Mouse (Mus musculus): ENCODE results near the gene Ino80e. TPM values are rescaled to one million over a fixed set of nuclear protein-coding genes. Genes with fewer than 3 reads are reported as not detected.

Gene Ino80e
- total RNA-seq, 2 experiments from 2014 or later = 21.3 to 42.5 TPM

- no peak for ATAC-seq (ENCODE audit: poor library complexity, severe bottlenecking)
These were observed 5.3 kb downstream of the Ino80e start for GRCm38 (mm10) chr7:126856741-126857420.

- ATAC-seq (ENCODE audit: poor library complexity, severe bottlenecking) = no peak
These were observed 6.5 kb downstream of the Ino80e start for GRCm38 (mm10) chr7:126855641-126856040.

GRCm38 (mm10) chr7:126853454-126853853, 8.7 kb downstream of the Ino80e start:
- ATAC-seq (ENCODE audit: poor library complexity, severe bottlenecking) = no peak

DNA sequence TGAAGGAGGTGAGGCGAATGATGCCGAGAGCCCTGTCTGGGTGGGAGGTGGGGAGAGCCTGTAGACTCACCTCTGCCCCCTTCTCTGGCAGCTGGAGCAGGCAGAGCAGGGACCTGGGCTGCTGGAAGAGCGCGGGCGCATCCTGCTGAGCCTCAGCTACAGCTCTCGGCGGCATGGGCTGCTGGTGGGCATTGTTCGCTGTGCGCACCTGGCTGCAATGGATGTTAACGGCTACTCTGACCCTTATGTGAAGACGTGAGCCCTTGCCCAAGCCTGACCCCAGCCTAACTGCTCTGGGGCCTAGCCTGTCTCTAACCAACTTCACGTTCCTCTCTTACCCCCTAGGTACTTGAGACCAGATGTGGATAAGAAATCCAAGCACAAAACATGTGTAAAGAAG, 11.0 kb downstream of the Ino80e start:
- no peak for ATAC-seq (ENCODE audit: poor library complexity, severe bottlenecking)

GRCm38 (mm10) chr7:126850161-126850560, 12.0 kb downstream of the Ino80e start:
- ATAC-seq (ENCODE audit: poor library complexity, severe bottlenecking) = no peak

DNA sequence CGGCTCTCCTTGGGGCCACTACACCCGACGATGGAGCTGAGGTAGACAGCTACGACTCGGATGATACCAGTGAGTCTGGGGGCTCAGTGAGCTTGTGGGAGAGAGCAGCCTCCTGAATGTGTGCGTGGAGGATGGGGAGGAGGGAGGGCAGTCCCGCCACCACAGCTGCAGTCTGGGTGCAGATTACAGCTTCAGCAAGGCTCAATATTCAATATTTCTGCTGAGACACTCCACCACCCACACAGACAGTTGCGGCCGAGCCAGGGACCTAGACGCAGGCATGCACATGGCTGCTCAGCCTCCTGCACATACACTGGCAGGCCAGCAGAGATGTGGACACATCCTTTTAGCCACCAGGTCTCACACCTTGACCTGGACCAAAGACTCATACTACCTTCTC, 13.4 kb downstream of the Ino80e start:
- ATAC-seq (ENCODE audit: poor library complexity, severe bottlenecking) = no peak

GRCm38 (mm10) chr7:126847421-126848398, 14.5 kb downstream of the Ino80e start:
- ATAC-seq (ENCODE audit: poor library complexity, severe bottlenecking) = no peak

DNA sequence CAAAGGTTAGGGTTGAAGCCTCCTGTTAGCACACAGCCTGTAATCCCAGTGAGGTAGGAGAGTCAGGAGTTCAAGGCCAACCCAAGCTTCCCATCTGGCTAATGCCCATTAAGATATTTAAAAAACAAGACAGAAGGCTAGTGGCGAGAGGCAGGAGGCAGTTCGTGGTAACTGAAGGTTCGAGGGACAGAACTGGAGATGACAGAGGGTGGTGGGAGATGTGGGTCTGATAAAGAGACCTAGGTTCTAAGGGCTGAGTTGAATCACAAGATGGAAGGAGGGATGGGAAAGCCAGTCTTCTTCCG, 15.1 kb downstream of the Ino80e start, which contains the start of gene Doc2a:
Doc2a (plus strand) TSS at position 301 of the 305 bp plus-strand sequence.
- ATAC-seq (ENCODE audit: poor library complexity, severe bottlenecking) = no peak

DNA sequence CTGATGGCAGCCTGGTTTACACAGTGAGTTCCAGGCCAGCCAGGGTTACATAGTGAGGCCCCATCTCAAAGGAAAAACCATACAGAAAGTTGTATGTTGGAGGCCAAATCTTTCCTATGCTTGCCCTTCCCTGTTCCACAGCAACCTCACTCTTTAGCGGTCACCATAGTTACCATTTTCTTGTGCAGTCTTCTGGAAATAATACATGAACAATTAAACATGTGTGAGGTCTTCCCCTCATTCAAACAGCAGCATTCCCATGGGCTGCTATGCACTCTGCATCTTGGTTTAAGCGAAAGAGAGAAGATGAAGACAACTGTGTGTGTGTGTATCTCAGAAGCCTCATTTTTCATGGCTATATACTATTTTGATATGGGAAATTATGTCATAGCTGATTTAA, 16.7 kb downstream of the Ino80e start:
- ATAC-seq (ENCODE audit: poor library complexity, severe bottlenecking) = no peak

DNA sequence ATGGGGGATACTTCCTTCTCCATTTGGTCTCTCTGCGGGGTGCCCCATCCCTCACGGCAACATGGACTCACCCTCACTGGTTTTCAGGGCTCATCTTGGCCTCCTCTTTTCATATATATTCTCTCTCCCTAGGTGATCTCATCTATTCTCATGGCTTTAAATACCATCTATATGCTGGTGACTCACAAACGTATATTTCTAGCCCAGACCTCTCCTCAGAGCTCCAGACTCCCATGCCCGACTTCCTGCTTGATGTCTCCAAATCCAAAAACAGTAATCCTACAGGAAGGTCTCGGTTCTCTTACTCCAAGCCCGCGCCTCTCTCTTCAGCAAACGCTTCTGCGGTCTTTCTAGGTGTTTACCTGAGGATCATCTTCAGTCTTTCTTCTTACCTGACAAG, 18.9 kb downstream of the Ino80e start:
- no peak for ATAC-seq (ENCODE audit: poor library complexity, severe bottlenecking)

GRCm38 (mm10) chr7:126833294-126833693, 28.9 kb downstream of the Ino80e start:
- no peak for ATAC-seq (ENCODE audit: poor library complexity, severe bottlenecking)

GRCm38 (mm10) chr7:126832036-126832598, 30.1 kb downstream of the Ino80e start:
- peak; percentile 98 for ATAC-seq (ENCODE audit: poor library complexity, severe bottlenecking)

DNA sequence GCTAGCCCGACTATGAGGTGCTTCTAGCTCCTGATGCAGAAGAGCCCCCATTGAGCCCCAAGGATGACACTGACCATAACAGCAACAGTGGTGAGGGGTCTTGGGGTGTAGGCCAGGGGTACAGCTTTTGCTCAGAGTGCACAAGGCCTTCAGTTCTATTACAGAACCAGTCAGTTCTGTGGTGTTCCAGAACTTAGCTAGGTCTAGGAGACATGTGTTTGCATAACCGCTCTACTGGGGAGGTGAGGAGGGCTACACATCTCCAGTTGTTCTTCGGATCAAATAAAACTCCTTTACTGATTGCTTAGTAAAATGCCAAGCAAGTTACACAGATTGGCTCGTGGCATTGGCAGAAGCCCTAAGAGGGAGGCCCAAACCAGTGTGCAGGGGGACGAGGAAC, 30.6 kb downstream of the Ino80e start, which contains the start of gene 4930451I11Rik:
4930451I11Rik (minus strand) TSS at position 101 of the 400 bp plus-strand sequence.
- ATAC-seq (ENCODE audit: poor library complexity, severe bottlenecking) = no peak

- ATAC-seq (ENCODE audit: poor library complexity, severe bottlenecking) = no peak
These were observed 36.2 kb downstream of the Ino80e start for GRCm38 (mm10) chr7:126825952-126826351.

- no peak for ATAC-seq (ENCODE audit: poor library complexity, severe bottlenecking)
These were observed 36.8 kb downstream of the Ino80e start for GRCm38 (mm10) chr7:126825403-126825802.

DNA sequence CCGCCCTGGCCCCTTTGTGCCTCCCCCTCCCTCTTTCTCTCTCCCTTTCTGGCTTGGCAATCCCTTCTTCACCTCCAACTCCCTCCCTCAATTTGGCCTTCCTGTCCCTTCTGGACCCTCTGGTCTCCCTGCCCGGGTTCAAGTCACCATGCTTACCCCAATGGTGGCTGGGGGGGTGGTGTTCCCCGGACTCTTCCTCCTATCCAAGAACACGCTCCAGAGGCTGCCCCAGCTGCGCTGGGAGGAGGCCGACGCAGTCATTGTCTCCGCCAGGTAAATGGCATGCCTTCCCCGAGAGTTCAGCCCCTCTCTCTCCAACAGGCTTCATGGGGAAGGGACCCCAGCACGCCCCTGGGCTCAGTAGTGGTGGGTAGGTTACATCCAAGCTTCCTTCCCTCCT, 38.2 kb downstream of the Ino80e start:
- ATAC-seq (ENCODE audit: poor library complexity, severe bottlenecking) = no peak

GRCm38 (mm10) chr7:126823202-126823711, 38.9 kb downstream of the Ino80e start:
- ATAC-seq (ENCODE audit: poor library complexity, severe bottlenecking) = no peak

DNA sequence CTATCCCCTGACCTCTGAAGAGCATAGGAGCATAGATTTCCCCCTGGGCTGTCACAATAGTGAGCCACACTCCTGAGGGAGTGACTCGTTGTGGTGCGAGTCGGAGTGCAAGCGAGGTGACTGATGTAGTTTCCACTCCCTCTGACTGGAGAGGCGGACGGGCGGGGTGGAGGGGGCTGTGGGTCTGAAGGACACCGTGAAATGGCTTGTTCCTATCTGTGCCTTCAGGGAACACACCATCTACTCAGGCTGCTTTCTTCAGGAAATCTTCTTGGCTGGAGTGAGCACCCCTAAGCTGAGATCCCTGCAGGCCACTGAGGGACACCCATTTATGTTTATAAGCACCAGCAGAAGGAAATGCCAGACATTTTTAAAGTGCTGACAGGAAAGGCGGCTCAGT, 39.4 kb downstream of the Ino80e start:
- ATAC-seq (ENCODE audit: poor library complexity, severe bottlenecking) = no peak

- peak; percentile 91 for ATAC-seq (ENCODE audit: poor library complexity, severe bottlenecking)
These were observed 40.2 kb downstream of the Ino80e start for GRCm38 (mm10) chr7:126821835-126822511.

- ATAC-seq (ENCODE audit: poor library complexity, severe bottlenecking) = no peak
These were observed 43.4 kb downstream of the Ino80e start for GRCm38 (mm10) chr7:126818818-126819217.

GRCm38 (mm10) chr7:126817595-126817994, 44.6 kb downstream of the Ino80e start:
- ATAC-seq (ENCODE audit: poor library complexity, severe bottlenecking) = no peak

Measured in megakaryocyte, adult 5-6 weeks (primary cell).